Mouse (Mus musculus): Measurements from ENCODE around the gene Dhcr7.

Gene Dhcr7

DNA sequence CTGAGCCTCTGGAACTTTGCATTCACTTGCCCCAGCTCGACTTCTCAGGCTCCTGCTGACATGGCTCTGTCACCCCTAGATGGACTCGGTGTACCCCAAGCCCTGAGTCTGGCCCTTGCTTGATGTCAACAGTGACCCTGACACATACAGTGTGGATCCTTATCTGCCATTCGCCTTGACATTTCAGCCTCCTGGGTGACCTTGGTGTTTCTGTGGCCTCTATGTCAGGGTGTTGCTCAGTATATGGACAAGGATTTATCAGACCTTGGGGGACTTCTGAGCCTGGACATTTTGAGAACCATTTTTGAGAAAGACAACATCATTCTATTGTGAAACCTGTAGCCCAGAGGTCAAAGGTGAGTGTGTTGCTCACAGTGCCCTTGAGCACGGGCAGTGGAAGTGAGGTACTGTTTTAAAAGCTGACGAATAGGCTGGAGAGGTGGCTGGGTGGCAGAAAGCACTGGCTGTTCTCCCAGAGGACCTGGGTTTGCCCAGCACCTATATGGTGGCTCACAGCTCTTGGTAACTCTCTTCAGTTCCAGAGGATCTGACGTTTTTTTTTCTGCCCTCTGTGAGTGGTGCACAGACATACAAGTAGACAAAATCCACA lies 10.7 kb downstream of the Dhcr7 start:
- DNase-seq, result no peak

DNA sequence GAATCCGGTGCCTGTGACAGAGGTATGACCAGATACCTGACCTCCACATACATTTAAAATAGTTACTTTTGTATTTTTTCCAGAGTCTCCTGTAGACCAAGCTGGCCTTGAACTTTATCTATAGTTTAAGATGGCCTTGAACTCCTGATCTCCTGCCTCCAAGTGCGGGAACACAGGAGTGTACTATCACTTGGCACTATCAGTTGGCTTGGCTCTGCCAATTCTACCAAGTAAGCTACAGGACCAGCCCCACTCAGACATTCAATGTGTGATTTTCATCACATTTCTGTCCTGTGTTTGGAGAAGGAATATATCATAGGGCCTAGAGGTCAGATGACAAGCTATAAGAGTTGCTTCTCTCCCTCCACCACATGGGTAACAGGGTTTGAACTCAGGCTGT lies 11.4 kb downstream of the Dhcr7 start:
- no peak for DNase-seq

DNA sequence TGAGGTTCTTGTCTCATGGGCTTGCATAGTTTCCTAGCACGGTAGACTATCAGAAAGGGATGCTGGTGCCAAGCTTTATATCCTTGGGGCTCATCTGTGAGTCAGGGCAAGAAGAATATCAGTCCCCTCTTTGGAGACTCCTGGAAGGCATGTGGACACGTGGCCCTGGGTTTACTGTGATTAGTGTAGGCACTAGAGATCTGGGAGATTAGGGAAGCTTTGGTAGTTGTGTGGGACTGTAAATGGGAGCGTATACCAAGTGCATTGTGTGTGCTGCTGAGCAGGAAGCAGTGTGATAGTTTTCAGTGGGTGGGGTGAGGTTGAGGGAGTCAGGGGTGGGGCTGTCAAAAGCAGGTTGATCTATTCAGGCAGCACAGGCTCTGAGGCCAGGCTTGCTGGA lies 12.0 kb downstream of the Dhcr7 start:
- no peak for DNase-seq

DNA sequence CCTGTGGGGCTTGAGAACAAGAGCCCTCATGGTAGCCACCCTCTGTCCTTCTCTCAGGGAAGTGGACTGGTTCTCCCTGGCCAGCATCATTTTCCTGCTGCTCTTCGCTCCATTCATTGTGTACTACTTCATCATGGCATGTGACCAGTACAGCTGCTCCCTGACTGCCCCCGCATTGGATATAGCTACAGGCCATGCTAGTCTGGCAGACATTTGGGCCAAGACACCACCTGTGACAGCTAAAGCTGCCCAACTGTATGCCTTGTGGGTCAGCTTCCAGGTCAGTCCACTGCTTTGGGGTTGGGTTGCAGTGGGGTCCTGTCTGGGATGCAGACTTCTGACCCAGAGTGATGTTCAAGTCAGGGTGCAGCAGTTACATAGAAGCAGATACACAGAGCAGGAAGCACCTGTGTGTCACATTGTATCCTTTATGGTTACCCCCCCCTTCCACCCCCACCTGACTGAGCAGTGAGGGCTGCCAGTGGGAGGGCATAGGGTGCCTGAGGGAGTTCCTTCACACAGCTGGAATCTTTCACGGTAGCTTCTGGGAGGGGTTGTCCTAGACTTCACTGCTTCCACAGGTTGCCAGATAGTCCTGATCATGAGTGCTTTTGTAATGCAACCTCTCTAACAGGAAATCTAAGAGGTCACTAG lies 14.9 kb downstream of the Dhcr7 start:
- DNase-seq, result no peak

DNA sequence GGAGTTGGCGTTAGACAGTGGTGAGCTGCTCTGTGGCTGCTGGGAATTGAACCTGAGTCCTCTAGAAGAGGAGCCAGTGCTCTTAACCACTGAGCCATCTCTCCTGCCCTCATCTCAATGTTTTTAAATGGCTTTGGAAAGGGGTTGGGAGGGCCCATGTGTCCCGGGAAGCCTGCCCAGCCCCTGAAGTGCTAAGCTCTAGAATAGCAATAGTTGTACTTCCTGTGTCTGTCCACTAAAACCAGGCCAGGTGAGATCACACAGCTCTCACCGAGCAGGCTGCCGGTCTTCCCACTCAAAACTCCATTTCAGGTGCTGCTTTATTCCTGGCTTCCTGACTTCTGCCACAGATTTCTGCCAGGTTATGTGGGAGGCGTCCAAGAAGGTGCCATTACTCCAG lies 17.2 kb downstream of the Dhcr7 start:
- DNase-seq, result no peak

DNA sequence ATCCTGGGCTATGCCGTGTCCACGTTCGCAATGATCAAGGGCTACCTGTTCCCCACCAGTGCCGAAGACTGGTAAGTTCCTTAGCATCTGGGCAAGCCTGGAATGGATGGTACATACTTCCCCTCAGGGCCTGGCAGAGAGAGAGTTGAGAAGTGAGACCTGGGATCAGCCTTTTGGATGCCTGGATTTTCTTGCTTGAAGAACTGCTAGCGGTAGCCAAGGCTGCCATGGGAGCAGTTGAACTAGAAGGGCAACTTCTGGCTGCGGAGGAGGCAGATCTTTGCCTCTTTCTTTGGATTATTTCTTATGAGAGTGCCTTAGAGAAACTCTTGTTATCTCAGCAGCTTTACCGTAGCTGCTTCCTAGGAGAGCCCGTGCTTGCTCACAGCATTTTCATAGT lies 18.4 kb downstream of the Dhcr7 start:
- no peak for DNase-seq

DNA sequence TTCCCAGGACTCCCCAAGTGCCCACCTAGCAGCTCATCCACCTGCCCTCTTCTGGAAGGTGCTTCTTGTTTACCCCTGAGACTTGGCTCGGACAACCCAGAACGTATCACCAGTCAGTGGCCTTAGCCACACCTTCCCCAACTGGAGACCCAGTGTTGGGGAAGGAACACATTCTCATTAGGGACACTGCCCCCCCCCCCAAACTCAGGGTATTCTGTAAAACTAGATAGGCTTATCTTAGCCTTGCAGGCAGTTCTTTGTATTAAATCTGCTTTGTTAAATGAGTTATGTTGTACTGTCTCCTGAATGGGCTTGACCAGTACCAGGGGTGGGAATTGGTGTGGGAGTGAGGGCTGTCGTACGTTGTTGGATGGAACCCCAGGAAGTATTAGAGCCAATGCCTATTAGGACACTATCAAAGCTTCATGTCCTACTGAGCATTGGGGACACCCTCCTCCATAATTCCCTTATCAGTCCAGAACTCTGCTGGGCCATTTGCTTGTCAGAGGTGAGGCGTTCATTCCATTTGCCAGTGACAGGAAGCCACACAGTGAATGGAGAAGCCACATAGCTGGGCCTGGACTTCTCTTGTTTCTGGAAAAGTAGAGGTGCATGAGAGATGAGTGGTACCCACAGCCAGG lies 25.3 kb downstream of the Dhcr7 start:
- DNase-seq, result no peak

DNA sequence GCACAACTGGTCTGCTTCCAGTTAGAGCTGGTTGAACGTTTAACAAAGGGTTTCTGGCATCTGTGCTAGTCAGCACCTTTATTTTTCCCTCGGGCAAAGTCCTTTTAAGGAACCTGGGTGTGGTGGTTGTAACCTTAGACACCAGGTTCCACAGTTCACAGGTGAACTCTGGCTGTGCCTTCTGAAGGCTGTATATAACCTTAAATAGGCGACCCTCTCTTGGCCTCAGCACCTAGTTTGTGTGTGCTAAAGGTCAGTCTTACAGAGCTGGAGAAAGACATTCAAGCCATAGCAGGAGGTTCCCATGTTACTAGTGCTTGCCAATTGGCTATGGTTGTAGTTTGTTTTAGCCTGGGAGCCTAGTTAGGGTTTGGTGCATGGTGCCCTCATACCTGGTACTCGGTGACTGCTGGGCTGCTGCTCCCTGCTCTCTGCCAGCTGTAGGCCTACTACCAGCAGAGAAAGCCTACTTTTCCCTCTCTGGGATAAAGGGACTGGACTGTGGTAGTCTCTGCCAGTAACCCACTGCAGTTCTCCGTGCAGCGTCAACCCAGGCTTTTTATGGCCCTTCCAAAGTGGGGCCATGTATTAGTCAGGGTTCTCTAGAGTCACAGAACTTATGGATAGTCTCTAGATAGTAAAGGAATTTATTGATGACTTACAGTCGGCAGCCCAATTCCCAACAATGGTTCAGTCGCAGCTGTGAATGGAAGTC lies 26.0 kb downstream of the Dhcr7 start:
- no peak for DNase-seq

DNA sequence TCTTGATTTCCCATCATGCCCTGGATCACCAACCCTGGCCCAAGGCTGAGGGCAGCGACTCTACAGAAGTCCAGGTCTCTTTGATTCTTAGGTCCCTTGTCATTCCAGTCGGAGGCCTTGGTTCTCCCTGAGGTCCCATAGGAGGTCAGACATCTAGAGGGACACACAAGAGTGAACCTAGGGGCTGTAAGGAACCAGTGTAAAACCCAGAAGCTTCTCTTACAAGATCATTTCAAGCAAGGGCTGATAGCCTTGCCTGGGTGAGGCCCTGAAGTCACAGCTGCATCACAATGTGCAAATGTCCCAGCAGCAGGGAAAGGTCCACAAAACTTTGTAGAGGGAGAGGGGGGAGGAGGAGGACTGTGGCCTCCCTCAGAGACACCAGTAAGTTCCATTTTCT lies 43.6 kb downstream of the Dhcr7 start, which contains the start of gene Gm498:
Gm498 (plus strand) TSS at position 301 of the 400 bp plus-strand sequence.
- DNase-seq, result no peak

DNA sequence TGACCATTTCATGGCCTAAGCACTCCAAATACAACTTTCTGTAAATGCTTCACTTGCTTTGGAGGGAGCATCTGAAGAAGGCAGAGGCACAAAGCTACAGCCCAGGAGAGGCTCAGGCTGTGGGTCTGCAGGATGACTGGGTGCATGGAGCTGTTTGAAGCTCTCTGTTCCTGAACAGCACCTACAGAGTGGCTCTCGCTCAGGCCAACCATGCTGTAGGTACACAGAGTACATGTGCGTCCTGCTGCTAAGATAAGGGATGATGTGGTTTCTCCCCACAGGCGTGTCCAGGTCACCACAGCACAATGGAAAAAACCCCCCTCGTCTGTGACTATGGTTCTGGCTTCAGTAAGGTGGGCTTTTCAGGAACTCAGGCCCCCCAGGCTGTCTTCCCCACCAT lies 45.9 kb downstream of the Dhcr7 start:
- DNase-seq, result no peak

DNA sequence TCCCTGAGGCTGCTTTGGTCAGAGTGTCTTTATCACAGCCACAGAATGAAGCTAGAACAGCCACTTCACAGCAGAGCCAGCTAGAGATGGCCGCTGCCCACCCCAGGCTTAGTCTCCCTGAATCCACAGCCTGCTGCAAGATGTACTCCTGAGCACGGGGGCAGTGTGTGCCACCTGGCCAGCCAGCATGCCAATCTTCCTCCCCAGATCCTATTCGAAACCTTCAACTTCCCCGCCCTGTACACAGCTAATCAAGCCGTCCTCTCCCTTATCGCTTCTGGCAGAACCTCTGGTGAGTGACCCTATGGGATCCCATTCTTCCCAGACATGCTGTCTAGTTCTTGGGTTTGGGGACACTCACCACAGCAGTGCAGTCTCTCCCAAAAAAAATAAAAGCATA lies 60.8 kb downstream of the Dhcr7 start:
- no peak for DNase-seq

DNA sequence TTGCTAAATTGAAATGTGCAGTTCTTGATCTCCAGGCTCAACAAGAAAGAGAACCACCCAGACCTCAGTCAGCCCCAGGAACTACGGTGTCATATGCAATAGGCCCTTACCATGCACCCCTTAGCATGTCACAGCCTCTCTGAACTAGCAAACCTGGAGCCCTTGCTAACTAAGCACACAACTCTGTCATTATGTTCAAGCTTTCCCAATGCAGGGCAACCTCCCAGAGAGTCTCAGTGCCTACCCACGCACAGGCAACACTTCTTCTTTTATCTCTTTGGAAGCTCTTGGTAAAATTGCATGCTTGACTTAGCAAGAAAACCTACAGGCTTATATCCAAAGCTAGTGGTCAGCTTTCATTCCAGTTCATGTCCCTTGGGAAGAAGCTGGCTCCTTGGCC lies 68.2 kb downstream of the Dhcr7 start:
- no peak for DNase-seq

DNA sequence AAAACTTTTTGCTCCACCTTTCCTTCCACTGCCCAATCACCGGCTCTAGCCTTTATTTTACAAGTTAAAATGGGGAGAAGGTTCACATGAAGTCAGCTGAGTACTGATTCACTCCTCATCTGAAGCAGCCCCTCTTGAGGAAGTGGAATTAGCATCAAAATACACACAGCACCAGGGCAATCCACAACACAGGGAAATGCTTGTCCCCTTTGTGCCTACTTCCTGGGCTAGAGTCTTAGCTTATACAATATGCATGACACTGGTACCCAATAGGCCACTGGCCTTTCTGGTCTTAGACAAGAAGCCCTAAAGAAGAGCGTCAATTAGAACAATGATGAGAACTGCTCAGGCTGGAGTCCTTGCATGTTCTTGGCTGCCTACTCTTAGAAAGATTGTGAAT lies 69.4 kb downstream of the Dhcr7 start:
- no peak for DNase-seq
